Mouse (Mus musculus): ENCODE measurements at regions not wholly inside any gene's neighbourhood (a gene's known extent, or its start where the extent isn't known, plus 50 kb on each side); places are given as distances from the start of the nearest gene placed in this dataset.
"Not testable (repeated sequence)": the region's sequence is repeated elsewhere in the genome, so short reads cannot be mapped to it uniquely, and the experiment has no call there.

DNA sequence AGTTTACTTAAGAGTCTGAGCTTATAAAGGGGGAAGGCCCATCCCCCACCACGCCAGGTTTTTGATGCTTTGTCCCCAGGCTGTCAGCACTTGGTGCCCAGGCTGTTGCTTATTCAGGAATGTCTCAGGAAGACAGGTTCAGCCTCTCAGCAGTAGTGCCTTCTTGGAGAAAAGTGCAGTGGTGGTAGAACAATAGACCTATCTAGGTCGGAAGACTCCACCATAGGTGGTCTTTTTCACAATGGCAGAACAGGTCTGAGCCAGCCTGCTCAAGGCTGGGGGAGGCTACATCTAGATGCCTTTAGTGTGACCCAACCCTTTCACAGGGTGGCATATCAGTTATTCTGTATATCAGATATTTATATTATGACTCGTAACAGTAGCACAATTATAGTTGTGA is 171.9 kb upstream of the Pum3 start:
- Histone ChIP-seq H3K27me3 (no peaks in the 10 kb centered on the region), H3K36me3 (no peaks in the 10 kb centered on the region), H3K9me3 (no peaks in the 10 kb centered on the region), H3K4me2 (replicated peaks) (no peak overlapping the region), H3K4me1 (peaks cover 8% of the 10 kb centered on the region; the same call in 1 of the 2 replicates), H3K27ac (replicated peaks) (no peak overlapping the region), H3K9ac (replicated peaks) (no peak overlapping the region), H3K4me3 (no peak overlapping the region)
- ATAC-seq (ENCODE audit: low FRiP score, low read depth): no peak
- WGBS: 82% methylated on average over 3 of the region's 3 CpGs

DNA sequence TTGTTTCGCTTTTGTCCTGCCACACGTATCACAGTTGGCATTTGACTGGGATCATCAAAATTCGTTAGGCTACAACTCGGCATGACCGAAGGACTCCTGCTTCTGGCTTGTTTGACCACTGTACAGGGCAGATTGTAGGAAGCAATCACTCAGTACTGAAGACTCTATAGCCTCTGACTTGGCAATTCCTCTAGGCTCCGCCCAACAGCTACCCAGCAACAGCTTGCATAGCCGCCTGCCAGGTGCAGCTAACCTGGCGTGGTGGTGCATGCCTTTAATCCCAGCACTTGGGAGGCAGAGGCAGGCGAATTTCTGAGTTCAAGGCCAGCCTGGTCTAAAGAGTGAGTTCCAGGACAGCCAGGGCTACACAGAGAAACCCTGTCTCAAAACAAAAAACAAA is 170.8 kb upstream of the Pum3 start:
- H3K9ac ChIP-seq (replicated peaks); H3K9me3 ChIP-seq; H3K4me2 ChIP-seq (replicated peaks); ATAC-seq (ENCODE audit: low FRiP score, low read depth); H3K27me3 ChIP-seq; H3K4me3 ChIP-seq; H3K27ac ChIP-seq (replicated peaks); H3K36me3 ChIP-seq; H3K4me1 ChIP-seq: not testable (repeated sequence)
- 86% methylated on average over 9 of the region's 9 CpGs for WGBS

DNA sequence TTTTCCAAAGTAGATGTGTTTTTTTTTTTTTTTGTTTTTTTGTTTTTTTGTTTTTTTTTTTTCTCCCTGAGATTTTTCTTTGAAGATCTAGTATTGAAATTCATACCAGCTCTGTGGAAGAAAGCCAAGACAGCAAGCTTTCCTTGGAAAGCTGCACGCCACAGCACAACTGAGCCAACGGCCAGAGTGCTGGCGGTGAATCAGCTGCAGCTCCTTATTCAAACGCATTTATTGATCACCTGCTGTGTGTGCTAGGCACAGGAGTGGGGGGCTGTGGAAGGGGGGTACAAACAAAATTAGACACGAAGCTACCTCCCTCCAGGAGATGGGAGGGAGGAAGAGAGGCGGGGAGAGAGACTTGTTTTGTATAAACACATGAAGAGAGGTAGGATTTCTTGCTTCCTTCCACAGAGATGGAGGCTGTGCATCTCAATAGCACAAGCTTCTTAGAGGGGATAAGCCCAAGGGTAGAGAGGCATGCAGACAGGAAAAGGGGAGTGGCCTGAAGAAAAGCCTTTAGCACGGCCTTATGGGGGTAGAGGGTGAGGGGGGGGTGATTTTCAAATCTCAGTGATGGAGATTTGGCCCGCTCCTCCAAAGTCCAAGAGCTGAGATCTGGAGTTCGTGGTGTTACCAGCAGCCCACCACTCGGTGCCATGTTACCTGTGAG is 170.1 kb upstream of the Pum3 start:
- H3K27ac ChIP-seq (replicated peaks): no peak overlapping the region
- peaks cover 8% of the 10 kb centered on the region; the same call in 1 of the 2 replicates for H3K4me1 ChIP-seq
- no peak overlapping the region for H3K9ac ChIP-seq (replicated peaks)
- ATAC-seq (ENCODE audit: low FRiP score, low read depth): peak; percentile 19; the same call in 1 of the 2 replicates
- H3K4me3 ChIP-seq: no peak overlapping the region
- no peaks in the 10 kb centered on the region for H3K36me3 ChIP-seq
- WGBS: 33% methylated on average over 10 of the region's 10 CpGs
- H3K9me3 ChIP-seq: no peaks in the 10 kb centered on the region
- H3K27me3 ChIP-seq: no peaks in the 10 kb centered on the region
- H3K4me2 ChIP-seq (replicated peaks): no peak overlapping the region

DNA sequence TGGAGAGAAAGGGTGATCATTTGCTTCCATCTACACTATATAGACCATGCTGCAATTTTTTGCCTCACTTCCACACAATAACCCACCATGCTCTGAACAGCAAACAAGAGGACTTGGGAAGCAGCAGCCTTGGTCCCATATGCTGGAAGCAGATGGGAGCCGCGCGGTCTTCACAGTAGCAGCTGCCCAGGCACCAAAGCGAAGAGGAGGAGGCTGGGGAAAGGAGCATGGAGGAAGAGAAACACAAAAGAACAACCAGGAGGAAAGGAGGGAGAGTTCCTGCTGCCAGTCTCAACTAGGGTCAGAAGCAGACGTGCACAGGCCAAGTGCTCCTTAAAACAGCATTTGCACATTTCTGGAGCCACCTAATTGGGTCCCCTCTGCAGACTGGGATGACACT is 168.7 kb upstream of the Pum3 start:
- ATAC-seq (ENCODE audit: low FRiP score, low read depth): no peak
- 89% methylated on average over 5 of the region's 5 CpGs for WGBS

DNA sequence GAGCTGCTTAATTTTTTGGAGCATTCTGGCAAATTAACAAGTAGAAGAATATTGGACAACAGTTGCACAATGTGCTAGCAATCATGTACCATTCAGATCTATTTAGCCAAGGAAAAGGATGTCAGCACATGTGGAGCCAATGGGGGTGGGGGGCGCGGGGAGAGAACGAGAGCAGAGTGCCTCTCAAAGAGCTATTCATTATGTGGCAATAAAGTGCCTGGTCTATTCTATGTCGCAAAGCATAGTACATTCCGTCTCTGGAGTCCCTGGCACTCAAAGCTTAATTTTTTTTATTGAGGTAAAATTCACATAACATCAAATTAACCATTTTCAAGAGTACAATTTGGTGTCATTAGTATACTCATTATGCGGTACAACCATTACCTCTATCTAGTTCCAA is 155.9 kb upstream of the Pum3 start:
- H3K4me3 ChIP-seq: no peak overlapping the region
- WGBS: 89% methylated on average over 6 of the region's 6 CpGs
- H3K36me3 ChIP-seq: no peaks in the 10 kb centered on the region
- no peak overlapping the region for H3K4me2 ChIP-seq (replicated peaks)
- H3K9me3 ChIP-seq: no peaks in the 10 kb centered on the region
- H3K27ac ChIP-seq (replicated peaks): no peak overlapping the region
- peaks cover 8% of the 10 kb centered on the region; the same call in 1 of the 2 replicates for H3K4me1 ChIP-seq
- no peak for ATAC-seq (ENCODE audit: low FRiP score, low read depth)
- H3K27me3 ChIP-seq: no peaks in the 10 kb centered on the region
- no peak overlapping the region for H3K9ac ChIP-seq (replicated peaks)

More for the DNA sequence above, 168.7 kb upstream of the Pum3 start:
- no peaks in the 10 kb centered on the region for H3K36me3 ChIP-seq
- no peak overlapping the region for H3K4me3 ChIP-seq
- no peaks in the 10 kb centered on the region for H3K9me3 ChIP-seq
- no peak overlapping the region for H3K27ac ChIP-seq (replicated peaks)
- no peak overlapping the region for H3K4me2 ChIP-seq (replicated peaks)
- H3K9ac ChIP-seq (replicated peaks): no peak overlapping the region
- H3K4me1 ChIP-seq: peaks cover 5% of the 10 kb centered on the region; the same call in 1 of the 2 replicates
- H3K27me3 ChIP-seq: no peaks in the 10 kb centered on the region

DNA sequence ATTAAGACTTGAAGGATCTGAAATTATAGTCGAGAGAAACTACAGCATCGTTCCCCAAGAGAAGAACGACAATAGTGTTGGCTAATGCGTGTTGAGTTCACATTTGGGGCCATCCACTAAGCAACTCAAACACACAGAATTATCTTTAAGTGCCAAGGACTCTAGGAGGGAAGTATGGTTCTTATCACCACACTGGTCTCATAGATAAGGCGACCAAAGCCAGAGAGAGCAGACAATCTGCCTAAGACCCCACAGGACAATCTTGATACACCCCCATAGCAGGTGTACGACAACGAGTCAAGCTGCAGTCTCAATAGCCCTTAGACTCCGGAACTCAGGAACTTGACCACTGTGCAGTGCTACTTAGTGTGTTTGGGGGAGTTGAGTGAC is 152.5 kb upstream of the Pum3 start:
- no peak for ATAC-seq (ENCODE audit: low FRiP score, low read depth)
- Histone ChIP-seq H3K36me3 (no peaks in the 10 kb centered on the region), H3K9me3 (no peaks in the 10 kb centered on the region), H3K27ac (replicated peaks) (no peak overlapping the region), H3K4me2 (replicated peaks) (no peak overlapping the region), H3K4me3 (no peak overlapping the region), H3K4me1 (peaks cover 8% of the 10 kb centered on the region; the same call in 1 of the 2 replicates), H3K9ac (replicated peaks) (no peak overlapping the region), H3K27me3 (no peaks in the 10 kb centered on the region)
- WGBS: 93% methylated on average over 8 of the region's 8 CpGs

DNA sequence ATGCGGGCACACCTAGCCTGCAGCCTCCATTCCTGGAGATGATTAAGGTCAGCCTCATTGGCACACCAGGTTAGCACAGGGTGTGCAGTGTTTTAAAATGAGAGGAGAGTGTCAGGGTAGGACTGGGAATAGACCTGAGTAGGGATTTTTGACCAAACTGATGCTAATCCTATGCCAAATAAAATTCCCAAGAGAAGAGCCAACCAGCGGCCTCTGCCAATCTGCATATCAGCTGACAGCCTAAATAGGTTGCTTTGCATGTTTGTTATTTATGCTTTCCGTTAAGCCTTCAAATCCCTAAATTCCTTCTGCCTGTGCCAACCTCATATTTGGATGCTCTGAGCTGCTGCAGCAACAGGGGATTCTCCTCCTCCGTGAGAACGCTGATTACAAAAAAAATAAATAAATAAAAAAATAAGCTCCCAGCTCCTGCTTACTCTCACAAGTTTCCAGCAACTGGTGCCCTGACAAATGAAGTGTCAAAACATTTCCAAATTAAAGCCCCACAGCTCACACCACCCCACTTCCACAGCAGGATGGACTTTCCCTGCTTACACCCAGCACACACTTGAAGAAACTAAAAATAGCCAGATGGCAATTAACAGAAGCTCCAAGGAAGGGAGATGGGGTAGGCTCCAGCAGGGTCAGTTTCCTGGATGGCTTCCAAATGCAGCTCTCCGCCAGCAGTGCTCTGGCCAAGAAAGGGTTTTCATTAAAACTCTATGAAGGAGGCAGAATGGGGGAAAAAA is 151.9 kb upstream of the Pum3 start:
- H3K27me3 ChIP-seq: no peaks in the 10 kb centered on the region
- no peak overlapping the region for H3K4me2 ChIP-seq (replicated peaks)
- no peak overlapping the region for H3K9ac ChIP-seq (replicated peaks)
- H3K9me3 ChIP-seq: no peaks in the 10 kb centered on the region
- H3K27ac ChIP-seq (replicated peaks): no peak overlapping the region
- no peak overlapping the region for H3K4me3 ChIP-seq
- peaks cover 8% of the 10 kb centered on the region; the same call in 1 of the 2 replicates for H3K4me1 ChIP-seq
- 66% methylated on average over 6 of the region's 6 CpGs for WGBS
- H3K36me3 ChIP-seq: no peaks in the 10 kb centered on the region
- no peak for ATAC-seq (ENCODE audit: low FRiP score, low read depth)

DNA sequence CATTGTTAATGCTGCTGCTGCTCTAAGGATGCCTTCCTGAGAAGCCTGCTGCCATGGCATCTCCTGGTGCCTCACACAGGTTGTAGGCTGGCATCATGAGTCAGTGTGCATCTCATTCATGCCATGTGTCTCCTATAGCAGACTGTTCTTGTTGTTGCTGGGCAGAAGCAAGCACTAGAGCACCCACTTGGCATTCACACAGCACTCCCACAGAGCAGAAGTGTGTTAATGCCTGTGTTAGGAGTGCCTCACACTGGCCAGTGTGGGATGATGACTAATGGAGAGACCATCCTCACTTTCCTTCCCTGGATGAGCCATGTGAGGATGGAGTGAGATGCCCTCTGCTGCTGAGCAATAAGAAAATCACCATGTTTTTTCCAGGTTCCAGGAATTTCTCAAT is 146.9 kb upstream of the Pum3 start:
- Histone ChIP-seq H3K36me3 (no peaks in the 10 kb centered on the region), H3K27me3 (no peaks in the 10 kb centered on the region), H3K27ac (replicated peaks) (no peak overlapping the region), H3K4me2 (replicated peaks) (no peak overlapping the region), H3K9me3 (no peaks in the 10 kb centered on the region), H3K4me3 (no peak overlapping the region), H3K9ac (replicated peaks) (no peak overlapping the region), H3K4me1 (peaks cover 4% of the 10 kb centered on the region; the same call in 1 of the 2 replicates)
- no peak for ATAC-seq (ENCODE audit: low FRiP score, low read depth)

DNA sequence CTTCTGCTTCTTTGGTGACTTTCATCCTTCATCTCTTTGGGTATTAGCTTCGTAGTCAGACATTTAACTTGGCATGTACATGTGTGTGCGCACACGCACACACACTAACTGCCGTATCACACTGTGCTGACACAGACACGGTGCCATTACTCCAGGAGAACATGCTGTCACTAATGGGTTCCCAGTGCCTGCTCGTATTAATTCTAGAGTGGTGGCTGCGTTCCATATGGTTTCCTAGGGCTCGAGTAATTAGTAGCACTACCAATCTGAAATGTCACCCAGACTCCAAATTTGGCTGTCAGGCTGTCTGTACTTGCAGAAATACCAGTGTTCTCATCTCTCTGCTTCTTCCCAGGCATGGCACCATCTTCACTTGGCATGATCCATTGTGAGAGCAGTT is 137.3 kb upstream of the Pum3 start:
- no peaks in the 10 kb centered on the region for H3K36me3 ChIP-seq
- no peak overlapping the region for H3K9ac ChIP-seq (replicated peaks)
- H3K4me3 ChIP-seq: no peak overlapping the region
- WGBS: 95% methylated on average over 8 of the region's 8 CpGs
- no peaks in the 10 kb centered on the region for H3K9me3 ChIP-seq
- no peak for ATAC-seq (ENCODE audit: low FRiP score, low read depth)
- H3K4me2 ChIP-seq (replicated peaks): no peak overlapping the region
- H3K4me1 ChIP-seq: peaks cover 4% of the 10 kb centered on the region; the same call in 1 of the 2 replicates
- no peaks in the 10 kb centered on the region for H3K27me3 ChIP-seq
- H3K27ac ChIP-seq (replicated peaks): no peak overlapping the region

DNA sequence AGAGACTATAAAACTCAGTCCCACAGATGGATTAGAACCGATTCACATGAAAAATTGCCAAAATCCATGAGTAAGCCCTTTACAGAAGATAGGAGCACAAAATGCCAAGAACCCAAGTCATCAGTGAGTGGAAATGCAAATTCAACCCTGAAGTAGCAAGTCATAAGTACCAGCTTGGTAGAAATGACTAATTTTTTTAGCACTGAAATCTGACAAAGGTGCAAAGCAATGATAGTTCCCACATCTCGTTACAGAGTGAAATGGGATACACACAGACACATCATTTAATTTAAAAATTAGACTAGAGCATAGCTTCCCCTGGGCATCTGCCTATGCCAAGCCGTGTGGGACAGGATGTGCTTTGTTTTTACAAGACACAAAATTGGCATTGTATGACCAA is 136.4 kb upstream of the Pum3 start:
- Histone ChIP-seq H3K9me3 (no peaks in the 10 kb centered on the region), H3K27me3 (no peaks in the 10 kb centered on the region), H3K4me2 (replicated peaks) (no peak overlapping the region), H3K4me1 (peaks cover 4% of the 10 kb centered on the region; the same call in 1 of the 2 replicates), H3K4me3 (no peak overlapping the region), H3K27ac (replicated peaks) (no peak overlapping the region), H3K9ac (replicated peaks) (no peak overlapping the region), H3K36me3 (no peaks in the 10 kb centered on the region)
- WGBS: 90% methylated on average over 3 of the region's 3 CpGs
- ATAC-seq (ENCODE audit: low FRiP score, low read depth): no peak

DNA sequence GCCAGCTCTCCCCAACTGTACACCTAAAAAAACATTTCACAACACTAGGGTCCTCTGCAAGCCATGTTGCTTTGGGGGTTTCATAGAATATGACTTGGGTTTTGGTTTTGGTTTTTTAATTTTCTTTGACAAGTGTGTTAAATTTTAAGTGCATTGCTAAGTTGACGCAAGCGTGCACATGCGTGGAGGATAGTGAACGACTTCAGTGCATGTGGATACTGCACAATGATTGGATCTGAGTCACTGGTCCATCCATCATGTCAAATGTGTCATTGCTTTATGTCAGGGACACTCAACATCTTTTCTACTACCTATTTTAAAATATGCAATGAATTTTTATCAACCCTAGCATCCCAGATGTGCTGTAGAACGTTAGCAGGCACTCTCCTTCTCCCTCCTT is 134.5 kb upstream of the Pum3 start:
- no peak for ATAC-seq (ENCODE audit: low FRiP score, low read depth)

DNA sequence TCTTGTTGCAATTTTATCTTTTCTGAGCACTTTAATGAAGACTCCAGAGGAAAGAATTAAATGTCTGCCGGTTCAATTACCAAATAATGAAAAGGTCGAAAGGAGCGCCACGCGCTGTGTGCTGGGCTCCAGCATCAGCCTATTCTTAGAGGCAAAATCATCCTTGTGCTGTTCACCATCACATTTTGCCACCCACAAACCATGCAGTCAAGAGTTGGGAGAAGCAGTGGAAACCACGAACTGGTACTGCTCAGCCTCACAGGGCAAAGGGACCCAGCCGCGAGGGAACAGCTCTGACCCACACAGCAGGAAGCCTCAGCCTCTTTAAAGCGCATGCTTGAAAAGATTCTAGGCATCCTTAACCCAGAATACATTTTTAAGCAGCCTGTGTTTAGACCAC is 134.0 kb upstream of the Pum3 start:
- Histone ChIP-seq H3K4me1 (peaks cover 4% of the 10 kb centered on the region; the same call in 1 of the 2 replicates), H3K27ac (replicated peaks) (no peak overlapping the region), H3K9me3 (no peaks in the 10 kb centered on the region), H3K27me3 (no peaks in the 10 kb centered on the region), H3K4me3 (no peak overlapping the region), H3K36me3 (no peaks in the 10 kb centered on the region), H3K9ac (replicated peaks) (no peak overlapping the region), H3K4me2 (replicated peaks) (no peak overlapping the region)
- no peak for ATAC-seq (ENCODE audit: low FRiP score, low read depth)
- 49% methylated on average over 9 of the region's 9 CpGs for WGBS

More for the DNA sequence above, 134.5 kb upstream of the Pum3 start:
- H3K9me3 ChIP-seq: no peaks in the 10 kb centered on the region
- no peak overlapping the region for H3K4me3 ChIP-seq
- H3K4me1 ChIP-seq: peaks cover 4% of the 10 kb centered on the region; the same call in 1 of the 2 replicates
- H3K36me3 ChIP-seq: no peaks in the 10 kb centered on the region
- WGBS: 81% methylated on average over 5 of the region's 5 CpGs
- no peak overlapping the region for H3K27ac ChIP-seq (replicated peaks)
- no peaks in the 10 kb centered on the region for H3K27me3 ChIP-seq
- H3K9ac ChIP-seq (replicated peaks): no peak overlapping the region
- H3K4me2 ChIP-seq (replicated peaks): no peak overlapping the region

All from midbrain, embryonic 12.5 days (tissue).